Mouse (Mus musculus) forelimb bud, embryonic 11.5 days (tissue): Measurements from ENCODE around the gene Farp1.

Source experiments
- DNase-seq: peaks from one replicate; pipeline ENCODE4 v3.0.0-alpha.2; 2012; ENCODE audit warnings: low read depth, low spot score

Farp1 gene

GRCm38 (mm10) chr14:121145291-121145690 lies 110.3 kb downstream of the Farp1 start:
- DNase-seq, result no peak

GRCm38 (mm10) chr14:121145698-121146097 lies 110.7 kb downstream of the Farp1 start:
- DNase-seq, result no peak

GRCm38 (mm10) chr14:121146213-121146612 lies 111.2 kb downstream of the Farp1 start:
- no peak for DNase-seq

- DNase-seq, result no peak
These were observed 112.0 kb downstream of the Farp1 start for GRCm38 (mm10) chr14:121147026-121147425.

- DNase-seq, result no peak
These were observed 113.2 kb downstream of the Farp1 start for GRCm38 (mm10) chr14:121148088-121148785.

- DNase-seq, result no peak
These were observed 115.0 kb downstream of the Farp1 start for GRCm38 (mm10) chr14:121149984-121150383.

- DNase-seq, result no peak
These were observed 116.8 kb downstream of the Farp1 start for GRCm38 (mm10) chr14:121151837-121152236.

GRCm38 (mm10) chr14:121152771-121153170 lies 117.8 kb downstream of the Farp1 start:
- DNase-seq, result no peak

- no peak for DNase-seq
These were observed 118.3 kb downstream of the Farp1 start for GRCm38 (mm10) chr14:121153260-121153659.

GRCm38 (mm10) chr14:121155173-121155572 lies 120.2 kb downstream of the Farp1 start:
- DNase-seq, result no peak

- no peak for DNase-seq
These were observed 123.6 kb downstream of the Farp1 start for GRCm38 (mm10) chr14:121158616-121159015.

- no peak for DNase-seq
These were observed 127.8 kb downstream of the Farp1 start for GRCm38 (mm10) chr14:121162822-121163221.

- DNase-seq, result no peak
These were observed 129.9 kb downstream of the Farp1 start for GRCm38 (mm10) chr14:121164866-121165265.

GRCm38 (mm10) chr14:121165408-121166037 lies 130.5 kb downstream of the Farp1 start:
- no peak for DNase-seq

- DNase-seq, result no peak
These were observed 131.0 kb downstream of the Farp1 start for GRCm38 (mm10) chr14:121166038-121166436.

GRCm38 (mm10) chr14:121168716-121169115 lies 133.7 kb downstream of the Farp1 start:
- DNase-seq, result no peak

GRCm38 (mm10) chr14:121170321-121170720 lies 135.3 kb downstream of the Farp1 start:
- no peak for DNase-seq

GRCm38 (mm10) chr14:121172065-121173036 lies 137.4 kb downstream of the Farp1 start:
- DNase-seq, result peak; percentile 68

- no peak for DNase-seq
These were observed 140.4 kb downstream of the Farp1 start for GRCm38 (mm10) chr14:121175385-121175784.

- DNase-seq, result no peak
These were observed 140.9 kb downstream of the Farp1 start for GRCm38 (mm10) chr14:121175861-121176260.

- DNase-seq, result peak; percentile 64
These were observed 142.9 kb downstream of the Farp1 start for GRCm38 (mm10) chr14:121177907-121178306.

- DNase-seq, result no peak
These were observed 145.6 kb downstream of the Farp1 start for GRCm38 (mm10) chr14:121180611-121181010.
